Mouse (Mus musculus) lung, embryonic 14.5 days (tissue): ENCODE results near the gene Casz1. TPM values are rescaled to one million over a fixed set of nuclear protein-coding genes. Genes with fewer than 3 reads are reported as not detected.

Source experiments
- ATAC-seq: fragments of 200-750 bp; cut with Nextera tagmentation; 2 replicates; pipeline ENCODE4 v1.8.0; 2017; ENCODE audit warnings: mild to moderate bottlenecking, moderate TSS enrichment, moderate library complexity; ENCODE audit not compliant: insufficient read depth
- DNase-seq: peaks from one replicate; pipeline ENCODE4 v3.0.0-alpha.2; 2015
- H3K27ac ChIP-seq: fragments of 300-500 bp; sonication (generic); 2 replicates; pipeline ENCODE4 v1.5.1; 2014; ENCODE audit warnings: low read depth, mild to moderate bottlenecking, moderate library complexity
- H3K27me3 ChIP-seq: fragments of 300-500 bp; sonication (generic); 2 replicates; pipeline ENCODE4 v1.6.1; 2014; ENCODE audit warnings: low read length, control low read depth; ENCODE audit not compliant: insufficient read depth
- H3K36me3 ChIP-seq: fragments of 300-500 bp; sonication (generic); 2 replicates; pipeline ENCODE4 v1.6.1; 2014; ENCODE audit warnings: control low read depth; ENCODE audit not compliant: insufficient read depth
- H3K4me1 ChIP-seq: fragments of 300-500 bp; sonication (generic); 2 replicates; pipeline ENCODE4 v1.6.1; 2014; ENCODE audit warnings: antibody characterized with exemption, control low read depth; ENCODE audit not compliant: insufficient read depth
- H3K4me2 ChIP-seq: fragments of 300-500 bp; sonication (generic); 2 replicates; pipeline ENCODE4 v1.6.1; 2014; ENCODE audit warnings: mild to moderate bottlenecking
- H3K4me3 ChIP-seq: fragments of 300-500 bp; sonication (generic); 2 replicates; pipeline ENCODE4 v1.5.1; 2014; ENCODE audit warnings: low read depth, low read length
- H3K9ac ChIP-seq: fragments of 300-500 bp; sonication (generic); 2 replicates; pipeline ENCODE4 v1.6.1; 2014
- H3K9me3 ChIP-seq: fragments of 300-500 bp; sonication (generic); 2 replicates; pipeline ENCODE4 v1.6.1; 2016; ENCODE audit warnings: low read depth, low read length, control low read depth
- CTCF ChIP-seq: IDR thresholded peaks from 2 replicates; pipeline ENCODE4 v1.5.1; 2016; ENCODE audit warnings: antibody characterized with exemption, low read depth
- WGBS: fragments of 180-500 bp; shearing (Covaris S2); extraction: QIAGEN DNeasy Blood & Tissue Kit; methylation state at CpG from one replicate; pipeline ENCODE4 v1.1.7; 2014; 5-methylcytosine and 5-hydroxymethylcytosine counted together
- polyA plus RNA-seq: library from polyadenylated mRNA; unstranded; fragments of >200 nt; fragmentation: Nextera tagmentation; extraction: Ambion mirVana; gene quantifications from 2 replicates; pipeline ENCODE4 v1.2.1, GENCODE M21; 2014

Casz1 gene
- polyA plus RNA-seq, 1 experiment from 2014 or later: 8.3 TPM

DNA sequence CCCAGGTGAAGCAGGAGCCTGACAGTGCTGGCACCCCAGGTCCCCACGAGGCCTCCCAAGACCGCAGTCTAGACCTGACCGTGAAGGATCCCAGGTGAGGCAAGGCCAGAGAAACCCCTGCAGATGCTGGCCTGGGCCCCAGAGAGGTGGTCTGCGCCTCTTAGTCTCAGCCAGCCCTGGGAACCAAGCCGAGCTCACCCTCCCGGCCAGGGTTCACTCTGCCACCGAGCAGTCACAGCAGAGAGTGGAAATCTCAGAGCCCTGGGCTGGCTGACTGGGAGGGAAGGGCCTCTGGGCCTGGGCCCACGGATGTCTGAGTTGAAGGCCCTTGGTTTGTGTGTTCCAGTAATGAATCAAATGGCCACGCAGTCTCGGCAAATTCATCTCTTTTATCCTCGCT, 137.1 kb downstream of the Casz1 start:
- H3K9ac ChIP-seq: no peak overlapping the region; the same call in 1 of the 2 replicates
- no peaks in the 10 kb centered on the region for H3K27me3 ChIP-seq
- H3K27ac ChIP-seq: peak overlapping the region; percentile 42; the same call in 1 of the 2 replicates
- WGBS: 45% methylated on average over 11 of the region's 11 CpGs
- no peaks in the 10 kb centered on the region for H3K9me3 ChIP-seq
- peaks cover 14% of the 10 kb centered on the region for H3K4me1 ChIP-seq
- no peak for DNase-seq
- peak overlapping the region; percentile 54 for H3K4me2 ChIP-seq
- no peak for ATAC-seq
- H3K36me3 ChIP-seq: 0 out of 2 replicates have a peak, but pooled peaks cover 5% of the 10 kb centered on the region
- TF ChIP-seq CTCF: no peak
- no peak overlapping the region for H3K4me3 ChIP-seq

DNA sequence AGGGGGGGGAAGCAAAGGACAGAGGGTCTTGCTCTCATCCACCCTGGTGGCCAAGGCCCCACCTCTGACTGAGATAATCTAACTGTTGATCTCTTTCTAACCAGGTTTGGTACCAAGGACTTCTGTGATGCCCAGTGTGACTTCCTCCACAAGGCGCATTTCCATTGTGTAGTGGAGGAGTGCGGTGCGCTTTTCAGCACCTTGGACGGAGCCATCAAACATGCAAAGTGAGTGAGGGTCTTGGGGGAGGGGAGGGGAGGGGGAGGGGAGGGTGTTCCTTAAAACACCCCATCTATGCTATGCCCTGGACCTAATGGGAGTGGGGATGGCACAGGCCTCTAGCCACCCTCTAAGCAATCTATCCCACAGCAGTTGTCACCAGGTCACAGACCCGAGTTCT, 138.9 kb downstream of the Casz1 start:
- peaks cover 14% of the 10 kb centered on the region for H3K4me1 ChIP-seq
- no peak for DNase-seq
- WGBS: 22% methylated on average over 5 of the region's 5 CpGs

DNA sequence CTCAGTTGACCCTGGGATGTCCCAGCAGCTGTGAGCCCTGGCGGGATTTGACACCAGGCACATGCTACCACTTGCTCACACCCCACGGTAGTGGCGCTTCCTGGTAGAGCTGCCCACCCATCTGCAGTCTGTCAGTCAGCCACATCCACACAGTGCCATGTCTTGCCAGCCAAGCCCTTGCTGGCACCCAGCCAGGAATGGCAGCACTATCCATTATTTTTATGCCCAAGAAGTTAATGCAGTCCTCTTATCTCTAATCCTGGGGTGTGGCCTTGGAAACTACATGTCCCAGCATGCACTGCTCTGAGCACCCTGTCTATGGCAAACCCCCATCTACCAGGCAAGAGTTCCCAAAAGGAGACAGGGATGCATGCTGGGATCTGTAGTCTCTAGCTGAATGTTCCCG, 141.2 kb downstream of the Casz1 start:
- WGBS: 54% methylated on average over 4 of the region's 4 CpGs
- Histone ChIP-seq H3K36me3 (no peaks in the 10 kb centered on the region), H3K9ac (no peak overlapping the region), H3K4me1 (peaks cover 14% of the 10 kb centered on the region), H3K4me2 (no peak overlapping the region), H3K4me3 (no peak overlapping the region), H3K27ac (no peak overlapping the region), H3K9me3 (no peaks in the 10 kb centered on the region), H3K27me3 (peaks cover 4% of the 10 kb centered on the region; the same call in 1 of the 2 replicates)
- no peak for ATAC-seq
- DNase-seq: peak; percentile 50
- no peak for TF ChIP-seq CTCF

More for the DNA sequence above, 138.9 kb downstream of the Casz1 start:
- no peaks in the 10 kb centered on the region for H3K27me3 ChIP-seq
- 0 out of 2 replicates have a peak, but pooled peaks cover 5% of the 10 kb centered on the region for H3K36me3 ChIP-seq
- H3K27ac ChIP-seq: no peak overlapping the region
- no peak for ATAC-seq
- no peak overlapping the region for H3K4me3 ChIP-seq
- no peak for TF ChIP-seq CTCF
- no peaks in the 10 kb centered on the region for H3K9me3 ChIP-seq
- H3K9ac ChIP-seq: no peak overlapping the region
- no peak overlapping the region for H3K4me2 ChIP-seq

DNA sequence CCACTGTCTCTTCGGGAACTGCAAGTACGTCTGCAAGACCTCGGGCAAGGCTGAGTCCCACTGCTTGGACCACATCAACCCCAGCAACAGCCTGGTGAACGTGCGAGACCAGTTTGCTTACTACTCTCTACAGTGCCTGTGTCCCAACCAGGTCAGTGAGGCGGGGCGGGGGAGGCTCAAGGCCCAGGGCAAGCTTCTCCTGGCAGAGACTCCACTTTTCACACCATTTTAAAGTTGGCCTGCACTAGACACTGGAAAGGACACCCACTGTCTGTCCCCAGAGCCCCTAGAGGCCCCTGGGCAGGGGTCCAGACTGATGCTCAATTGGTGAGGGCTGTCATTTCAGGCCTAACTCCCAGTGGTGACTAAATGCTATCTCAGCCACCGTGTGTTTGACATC, 141.8 kb downstream of the Casz1 start:
- no peak overlapping the region for H3K9ac ChIP-seq
- DNase-seq (peak; percentile 58), ATAC-seq (no peak)
- H3K4me2 ChIP-seq: no peak overlapping the region
- H3K4me1 ChIP-seq: peaks cover 12% of the 10 kb centered on the region
- H3K27ac ChIP-seq: no peak overlapping the region
- no peak overlapping the region for H3K4me3 ChIP-seq
- no peak for TF ChIP-seq CTCF
- no peaks in the 10 kb centered on the region for H3K36me3 ChIP-seq
- H3K27me3 ChIP-seq: peaks cover 10% of the 10 kb centered on the region
- no peaks in the 10 kb centered on the region for H3K9me3 ChIP-seq
- 79% methylated on average over 8 of the region's 8 CpGs for WGBS

DNA sequence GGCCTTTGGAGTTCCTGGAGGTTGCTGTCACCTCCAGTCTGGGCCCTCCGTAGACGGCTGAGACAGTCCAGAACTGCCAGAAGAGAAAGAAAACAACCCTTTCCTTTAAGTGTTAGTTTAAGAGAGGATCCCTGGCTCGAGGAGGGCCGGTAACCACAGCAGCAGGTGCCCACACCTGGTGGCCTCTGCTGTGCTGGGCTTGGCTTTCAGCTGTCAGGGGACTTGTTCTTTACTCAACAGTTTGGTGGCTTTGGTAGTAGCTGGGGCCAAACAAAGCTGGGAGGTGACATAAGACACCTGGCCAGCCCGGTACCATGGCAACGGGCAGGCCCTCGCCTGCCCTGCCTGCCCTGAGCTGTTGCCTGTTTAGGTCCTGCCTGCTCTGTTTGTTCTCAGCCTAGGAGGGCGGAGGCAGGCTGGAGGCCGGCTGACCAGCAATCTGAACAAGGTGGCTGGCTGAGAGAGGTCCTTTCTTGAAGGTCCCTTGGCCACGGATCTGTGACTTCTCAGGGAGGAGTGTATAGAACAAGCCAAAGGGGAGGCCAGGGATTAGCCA, 143.7 kb downstream of the Casz1 start:
- no peak for TF ChIP-seq CTCF
- Histone ChIP-seq H3K36me3 (no peaks in the 10 kb centered on the region), H3K4me1 (peaks cover 22% of the 10 kb centered on the region), H3K4me2 (no peak overlapping the region), H3K4me3 (no peak overlapping the region), H3K27ac (no peak overlapping the region), H3K9me3 (no peaks in the 10 kb centered on the region), H3K9ac (no peak overlapping the region), H3K27me3 (peaks cover 28% of the 10 kb centered on the region)
- 24% methylated on average over 10 of the region's 10 CpGs for WGBS
- peak; percentile 46 for DNase-seq
- peak; percentile 32; the same call in 1 of the 2 replicates for ATAC-seq

DNA sequence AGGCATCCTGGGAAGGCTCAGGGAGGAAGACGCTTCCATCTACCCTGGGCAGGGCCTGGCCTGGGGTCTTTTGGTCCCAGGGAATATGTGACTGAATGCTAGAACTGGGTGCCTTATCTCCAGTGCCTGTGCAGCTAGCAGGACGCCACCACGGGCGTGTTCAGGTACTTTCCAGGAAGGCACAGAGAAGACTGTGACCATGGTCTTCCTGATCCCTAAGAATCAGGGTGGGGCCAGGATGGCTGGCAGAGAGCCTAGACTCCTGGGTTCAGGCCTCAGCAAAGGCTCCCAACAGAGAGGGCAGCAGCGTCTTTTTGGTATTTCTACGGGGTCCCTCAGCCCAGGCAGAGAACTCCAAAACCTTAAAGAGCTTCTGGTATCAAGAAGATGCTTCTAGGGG, 146.3 kb downstream of the Casz1 start:
- H3K9ac ChIP-seq: no peak overlapping the region
- H3K36me3 ChIP-seq: no peaks in the 10 kb centered on the region
- peak; percentile 48 for DNase-seq
- H3K9me3 ChIP-seq: no peaks in the 10 kb centered on the region
- H3K4me3 ChIP-seq: no peak overlapping the region
- no peak overlapping the region for H3K4me2 ChIP-seq
- no peak for ATAC-seq
- no peak for TF ChIP-seq CTCF
- WGBS: 65% methylated on average over 6 of the region's 6 CpGs
- peaks cover 40% of the 10 kb centered on the region for H3K27me3 ChIP-seq
- H3K27ac ChIP-seq: no peak overlapping the region
- H3K4me1 ChIP-seq: peaks cover 26% of the 10 kb centered on the region

DNA sequence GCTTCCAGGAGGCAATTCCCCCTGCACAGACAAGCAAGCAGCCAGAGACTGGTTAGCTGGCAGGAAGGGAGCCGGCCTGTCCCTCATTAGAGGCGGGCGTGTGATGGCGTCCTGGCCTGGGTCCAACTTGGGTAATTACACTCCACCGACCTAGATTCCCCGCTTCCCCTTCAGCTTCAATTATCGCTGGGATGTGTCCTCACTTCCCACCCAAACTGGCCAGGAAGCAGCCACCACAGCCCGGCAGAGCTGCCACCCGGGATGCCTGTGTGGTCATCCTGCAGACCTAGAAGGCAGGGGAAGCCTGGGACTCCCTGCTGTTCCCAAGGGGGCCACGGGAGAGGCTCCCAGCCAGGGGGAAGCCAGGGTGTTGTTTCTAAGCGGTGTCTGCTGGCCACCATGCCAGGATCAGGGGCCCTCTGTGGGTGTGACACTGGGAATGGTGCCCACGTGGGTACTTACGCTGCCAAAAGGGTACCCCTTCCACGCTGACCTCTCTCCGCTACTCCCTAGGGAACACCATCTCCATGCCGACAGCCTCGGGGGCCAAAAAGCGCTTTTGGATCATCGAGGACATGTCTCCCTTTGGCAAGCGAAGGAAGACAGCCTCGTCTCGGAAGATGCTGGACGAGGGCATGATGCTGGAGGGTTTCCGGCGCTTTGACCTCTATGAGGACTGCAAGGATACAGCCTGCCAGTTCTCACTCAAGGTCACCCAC, 146.9 kb downstream of the Casz1 start:
- peaks cover 40% of the 10 kb centered on the region for H3K27me3 ChIP-seq
- no peaks in the 10 kb centered on the region for H3K9me3 ChIP-seq
- no peaks in the 10 kb centered on the region for H3K36me3 ChIP-seq
- DNase-seq (peak; percentile 81), ATAC-seq (peak; percentile 30; the same call in 1 of the 2 replicates)
- H3K9ac ChIP-seq: no peak overlapping the region
- peaks cover 28% of the 10 kb centered on the region for H3K4me1 ChIP-seq
- 32% methylated on average over 25 of the region's 25 CpGs for WGBS
- TF ChIP-seq CTCF: no peak
- 0 out of 2 replicates have a peak overlapping the region, but pooled peaks have one; percentile 39 for H3K27ac ChIP-seq
- peak overlapping the region; percentile 65 for H3K4me2 ChIP-seq
- no peak overlapping the region for H3K4me3 ChIP-seq
